Mouse (Mus musculus) ES-E14 (cell line): ENCODE measurements around the gene Lgsn. TPM values are rescaled to one million over a fixed set of nuclear protein-coding genes. Genes with fewer than 3 reads are reported as not detected.

ENCODE experiments used
- DNase-seq: peaks from one replicate; pipeline ENCODE4 v3.0.0-alpha.2; 2013; ENCODE audit warnings: low read depth, low spot score
- H3K27ac ChIP-seq: 2 replicates; pipeline ENCODE4 v1.5.1; 2012; ENCODE audit warnings: low read depth, mild to moderate bottlenecking, low read length, moderate library complexity, mixed read lengths; ENCODE audit not compliant: poor library complexity, insufficient read depth, severe bottlenecking
- H3K36me3 ChIP-seq: 2 replicates; pipeline ENCODE4 v1.6.1; 2012; ENCODE audit warnings: mild to moderate bottlenecking, low read length, moderate library complexity, mixed read lengths; ENCODE audit not compliant: control insufficient read depth, poor library complexity, insufficient read depth, severe bottlenecking
- H3K4me1 ChIP-seq, 2 experiments: fragments of 150-350 bp in 1 of 2; sonication (generic) in 1 of 2; 2 replicates each; pipeline ENCODE4 v1.6.1; 2012; ENCODE audit warnings: low read length in 2 of 2, mild to moderate bottlenecking in 1 of 2, mixed read lengths in 1 of 2; ENCODE audit not compliant: control insufficient read depth in 2 of 2, insufficient read depth in 2 of 2, poor library complexity in 1 of 2
- H3K4me3 ChIP-seq, 2 experiments: fragments of 150-350 bp in 1 of 2; sonication (generic) in 1 of 2; 2 replicates each; pipeline ENCODE4 v1.5.1; 2012; ENCODE audit warnings: low read length in 2 of 2, low read depth in 1 of 2, mild to moderate bottlenecking in 1 of 2, mixed read lengths in 1 of 2; ENCODE audit not compliant: insufficient read depth in 1 of 2, poor library complexity in 1 of 2, severe bottlenecking in 1 of 2
- H3K9ac ChIP-seq: 2 replicates; pipeline ENCODE4 v1.6.1; 2012; ENCODE audit warnings: low read depth, mild to moderate bottlenecking, low read length, mixed read lengths; ENCODE audit not compliant: poor library complexity, insufficient read depth, severe bottlenecking
- H3K9me3 ChIP-seq: fragments of 150-350 bp; sonication (generic); 2 replicates; pipeline ENCODE4 v1.6.1; 2012; ENCODE audit warnings: low read depth, mild to moderate bottlenecking, low read length; ENCODE audit not compliant: control insufficient read depth, insufficient read depth
- CHD2 ChIP-seq: IDR thresholded peaks from 2 replicates; pipeline ENCODE4 v1.6.1; 2014; ENCODE audit warnings: mild to moderate bottlenecking, low read depth, low read length, inconsistent platforms
- HCFC1 ChIP-seq: IDR thresholded peaks from 2 replicates; pipeline ENCODE4 v1.6.1; 2012; ENCODE audit warnings: low read length, inconsistent platforms, borderline replicate concordance; ENCODE audit not compliant: insufficient read depth
- MAFK ChIP-seq: IDR thresholded peaks from 2 replicates; pipeline ENCODE4 v1.6.1; 2014; ENCODE audit warnings: mild to moderate bottlenecking, low read depth, low read length, inconsistent platforms; ENCODE audit not compliant: insufficient read depth
- ZC3H11A ChIP-seq: IDR thresholded peaks from 2 replicates; pipeline ENCODE4 v1.6.1; 2012; ENCODE audit warnings: low read depth, mild to moderate bottlenecking, inconsistent platforms, low read length, borderline replicate concordance
- ZNF384 ChIP-seq: IDR thresholded peaks from 2 replicates; pipeline ENCODE4 v1.6.1; 2012; ENCODE audit warnings: low read depth, low read length, inconsistent platforms
- in situ Hi-C, 2 experiments: fragments of 600-800 bp; cut with MboI; formaldehyde crosslinking; loops; one replicate each; pipeline ENCODE4 v1.15.1; 2025; ENCODE audit warnings: low sequenced_read_pairs in 2 of 2, inconsistent platforms in 1 of 2; ENCODE audit not compliant: unreplicated experiment in 2 of 2
- total RNA-seq: library from RNA; depleted of rRNA; stranded (reverse); fragments of 300-350 nt; gene quantifications from 2 replicates; pipeline ENCODE4 v1.2.3, GENCODE M21; 2012

Lgsn gene
- total RNA-seq, 1 experiment, result not detected

GRCm38 (mm10) chr1:31156884-31157283 lies 19.3 kb upstream of the Lgsn start:
- H3K27ac ChIP-seq, result no peak overlapping the region
- H3K36me3 ChIP-seq, result no peaks in the 10 kb centered on the region
- no peak overlapping the region for H3K9ac ChIP-seq
- H3K9me3 ChIP-seq, result no peaks in the 10 kb centered on the region
- in situ Hi-C loops, result loop anchor here in 1 of 2 experiments (10.0 kb wide), 1 partner anchor 382 kb away; no protein-coding TSS in a partner anchor
- H3K4me3 ChIP-seq, result no peak overlapping the region
- H3K4me1 ChIP-seq, result no peaks in the 10 kb centered on the region
- no peak for DNase-seq
- TF ChIP-seq ZC3H11A (no peak), HCFC1 (no peak), MAFK (0 out of 2 replicates have a peak, but pooled peaks have one; percentile 7), CHD2 (no peak), ZNF384 (no peak)

GRCm38 (mm10) chr1:31164527-31165189 lies 11.5 kb upstream of the Lgsn start:
- H3K9me3 ChIP-seq, result no peaks in the 10 kb centered on the region
- no peak overlapping the region for H3K9ac ChIP-seq
- no peak for TF ChIP-seq ZNF384
- TF ChIP-seq HCFC1, result no peak
- no peak for TF ChIP-seq ZC3H11A
- TF ChIP-seq MAFK, result no peak
- no peak for TF ChIP-seq CHD2
- H3K4me1 ChIP-seq, result no peaks in the 10 kb centered on the region
- no peak overlapping the region for H3K4me3 ChIP-seq
- no peak for DNase-seq
- no peak overlapping the region for H3K27ac ChIP-seq
- in situ Hi-C loops, result no loop called here
- no peaks in the 10 kb centered on the region for H3K36me3 ChIP-seq

DNA sequence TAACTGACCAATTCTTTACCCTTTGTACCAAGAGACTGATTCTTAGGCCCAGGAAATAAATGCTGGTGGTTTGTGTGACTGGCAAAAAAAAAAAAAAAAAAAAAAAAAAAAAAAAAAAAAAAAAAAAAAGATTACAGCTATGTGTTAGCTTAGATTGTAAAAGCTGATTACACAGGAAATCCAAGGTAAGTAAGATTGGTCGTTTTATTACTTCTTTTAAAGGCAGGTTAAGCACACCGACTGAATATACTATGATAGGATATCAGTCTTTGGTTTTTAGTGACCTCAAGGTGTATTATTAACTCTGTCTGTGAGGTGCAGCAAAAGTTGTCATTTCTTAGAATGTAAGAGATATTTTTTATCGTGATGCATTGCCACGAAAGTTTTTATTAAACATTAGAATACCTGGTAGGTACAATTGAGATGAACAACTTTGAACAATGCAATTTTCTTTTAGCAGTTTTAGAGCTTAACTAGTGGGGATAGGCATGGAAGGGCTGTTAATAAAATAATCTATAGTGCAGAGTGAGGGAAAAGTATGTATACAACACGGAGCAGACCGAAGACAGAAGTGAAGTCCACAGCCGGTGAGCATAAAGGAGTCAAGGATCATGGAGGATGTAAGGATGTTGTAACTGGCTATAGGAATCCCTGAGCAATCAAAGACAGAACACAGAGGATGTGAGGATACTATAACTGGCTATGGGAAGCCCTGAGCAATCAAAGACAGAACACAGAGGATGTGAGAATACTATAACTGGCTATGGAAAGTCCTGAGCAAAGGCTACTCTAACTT lies 10.7 kb upstream of the Lgsn start:
- no peak for TF ChIP-seq MAFK
- no peak for TF ChIP-seq HCFC1
- TF ChIP-seq CHD2, result no peak
- TF ChIP-seq ZC3H11A, result no peak
- no peak for TF ChIP-seq ZNF384
- Histone ChIP-seq H3K4me3 (no peak overlapping the region), H3K27ac (no peak overlapping the region), H3K36me3 (no peaks in the 10 kb centered on the region), H3K4me1 (no peaks in the 10 kb centered on the region), H3K9me3 (no peaks in the 10 kb centered on the region), H3K9ac (no peak overlapping the region)
- DNase-seq, result no peak
- in situ Hi-C loops, result no loop called here

- Histone ChIP-seq H3K27ac (no peak overlapping the region), H3K9me3 (no peaks in the 10 kb centered on the region), H3K4me1 (no peaks in the 10 kb centered on the region), H3K36me3 (no peaks in the 10 kb centered on the region), H3K9ac (no peak overlapping the region), H3K4me3 (no peak overlapping the region)
- TF ChIP-seq ZNF384 (no peak), CHD2 (no peak), HCFC1 (no peak), MAFK (no peak), ZC3H11A (no peak)
- in situ Hi-C loops, result no loop called here
- DNase-seq, result no peak
These were observed 800 bp upstream of the Lgsn start for GRCm38 (mm10) chr1:31175401-31175800.
